Mouse (Mus musculus): Measurements from ENCODE around the gene Trpc7.

DNA sequence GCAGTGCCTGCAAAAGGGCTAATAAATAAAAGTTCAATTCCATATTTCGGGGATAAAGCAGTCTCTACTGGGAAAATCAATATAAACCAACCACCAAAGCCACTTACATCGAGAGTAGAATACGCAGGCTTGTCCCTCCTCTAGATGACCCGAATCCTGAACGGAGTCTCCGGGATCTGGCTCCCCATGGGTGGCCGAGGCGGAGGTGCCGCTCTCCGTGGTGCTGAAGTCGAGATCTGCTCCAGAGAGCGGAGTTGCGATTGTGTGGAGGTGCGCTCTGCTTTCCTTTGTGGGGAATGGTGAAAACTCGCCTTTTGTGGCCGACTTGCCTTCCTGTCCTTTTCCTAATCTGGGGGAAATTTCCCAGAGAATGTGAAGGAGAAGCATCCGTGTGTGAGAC is 407 bp downstream of the Trpc7 start:
- TF ChIP-seq HCFC1 (IDR thresholded peaks at IDR 0.05; ENCODE audit: borderline replicate concordance, insufficient read depth, low read length) (no peak), ZNF384 (IDR thresholded peaks at IDR 0.05; ENCODE audit: low read depth, low read length) (no peak), ZC3H11A (IDR thresholded peaks at IDR 0.05; ENCODE audit: borderline replicate concordance, low read depth, low read length) (no peak)

Data from ES-E14 (cell line).